Comparison of ENCODE assay signal across 17 mouse cellular contexts in genomic region chr5:144121489-144121888, GRCm38 (mm10). TPM values are rescaled to one million over a fixed set of nuclear protein-coding genes. Genes with fewer than 3 reads are reported as not detected.
DNase-seq lines count a peak whose midpoint lies in the region; ATAC-seq and TF ChIP-seq lines count a peak whose summit lies in the region.
"Had no signal": no experiment of that assay in that cellular context is flagged by ENCODE, and none has a peak within 500 bp of the region (broad histone marks: within the 10 kb centered on the region; RNA-seq: fewer than 3 reads in every experiment).

No protein-coding gene starts in this region.

- no peak for TF ChIP-seq CTCF in kidney, postnatal 0 days (IDR thresholded peaks at IDR 0.05; ENCODE audit: low read depth)
- TF ChIP-seq CTCF in kidney, adult 2 months (conservative IDR thresholded peaks at IDR 0.05; ENCODE audit: insufficient read depth, insufficient read length, low read depth, low read length), result no peak
- no peak for TF ChIP-seq CTCF in lung, postnatal 0 days (IDR thresholded peaks at IDR 0.05)
- no peak for TF ChIP-seq CTCF in olfactory bulb, adult 2 months (IDR thresholded peaks at IDR 0.05; ENCODE audit: insufficient read depth, low read depth, low read length)

- no peaks in the 10 kb centered on the region for H3K36me3 ChIP-seq in kidney, postnatal 0 days (ENCODE audit: insufficient read depth, low read length)
- H3K36me3 ChIP-seq in kidney, adult 2 months (ENCODE audit: control insufficient read depth, insufficient read depth, low read length), result no peaks in the 10 kb centered on the region
- no peaks in the 10 kb centered on the region for H3K36me3 ChIP-seq in lung, embryonic 16.5 days (ENCODE audit: control insufficient read depth, insufficient read depth, low read length)
- H3K36me3 ChIP-seq in lung, postnatal 0 days (ENCODE audit: insufficient read depth, low read length), result no peaks in the 10 kb centered on the region
- H3K36me3 ChIP-seq: embryonic facial prominence, embryonic 10.5 days; hindbrain, embryonic 13.5 days had no signal

- no peaks in the 10 kb centered on the region for H3K27me3 ChIP-seq in kidney, postnatal 0 days (ENCODE audit: insufficient read depth, low read length)
- H3K27me3 ChIP-seq in kidney, adult 2 months (replicated peaks; ENCODE audit: control insufficient read depth, insufficient read depth, low read length), result no peaks in the 10 kb centered on the region
- H3K27me3 ChIP-seq in lung, embryonic 16.5 days (ENCODE audit: control insufficient read depth, insufficient read depth, low read depth, low read length), result no peaks in the 10 kb centered on the region
- H3K27me3 ChIP-seq in lung, postnatal 0 days (replicated peaks; ENCODE audit: insufficient read depth, low read length), result no peaks in the 10 kb centered on the region
- H3K27me3 ChIP-seq: CH12.LX; forebrain, embryonic 13.5 days; hindbrain, embryonic 13.5 days; Patski had no signal

- TF ChIP-seq EP300 in lung, postnatal 0 days (IDR thresholded peaks at IDR 0.05), result no peak

- H3K4me1 ChIP-seq in kidney, postnatal 0 days (replicated peaks; ENCODE audit: insufficient read depth, low read length), result no peaks in the 10 kb centered on the region
- H3K4me1 ChIP-seq in kidney, adult 2 months (ENCODE audit: control insufficient read depth, insufficient read depth, low read length), result no peaks in the 10 kb centered on the region
- peaks cover 10% of the 10 kb centered on the region; the same call in 1 of the 2 replicates for H3K4me1 ChIP-seq in lung, embryonic 16.5 days (replicated peaks; ENCODE audit: control insufficient read depth, insufficient read depth, low read length)
- no peaks in the 10 kb centered on the region for H3K4me1 ChIP-seq in lung, postnatal 0 days (ENCODE audit: insufficient read depth, low read depth, low read length)
- peaks cover 31% of the 10 kb centered on the region for H3K4me1 ChIP-seq in olfactory bulb, adult 2 months (ENCODE audit: control insufficient read depth, insufficient read depth, low read length)

- ATAC-seq in kidney, postnatal 0 days (replicated peaks; ENCODE audit: low FRiP score, low read depth), result no peak
- peak; percentile 57; the same call in 1 of the 2 replicates for ATAC-seq in lung, embryonic 16.5 days (ENCODE audit: low read depth)
- no peak for ATAC-seq in lung, postnatal 0 days
- ATAC-seq: activated CD4-positive, CD25-positive, alpha-beta regulatory T cell, adult 4 months; forebrain, embryonic 13.5 days; Patski had no signal

- H3K9me3 ChIP-seq in kidney, postnatal 0 days (replicated peaks; ENCODE audit: low read length), result no peaks in the 10 kb centered on the region
- H3K9me3 ChIP-seq in lung, embryonic 16.5 days (ENCODE audit: control insufficient read depth, low read length), result no peaks in the 10 kb centered on the region
- no peaks in the 10 kb centered on the region for H3K9me3 ChIP-seq in lung, postnatal 0 days (ENCODE audit: low read length)
- H3K9me3 ChIP-seq: embryonic facial prominence, embryonic 10.5 days; forebrain, embryonic 13.5 days; hindbrain, embryonic 13.5 days had no signal

- H3K9ac ChIP-seq in kidney, postnatal 0 days (ENCODE audit: low read depth, low read length), result no peak overlapping the region
- H3K9ac ChIP-seq in lung, embryonic 16.5 days (ENCODE audit: low read length), result no peak overlapping the region
- no peak overlapping the region for H3K9ac ChIP-seq in lung, postnatal 0 days (replicated peaks; ENCODE audit: low read depth)
- H3K9ac ChIP-seq: forebrain, embryonic 13.5 days; hindbrain, embryonic 13.5 days had no signal

- peak overlapping the region; percentile 1; the same call in 1 of the 2 replicates for H3K27ac ChIP-seq in kidney, postnatal 0 days
- H3K27ac ChIP-seq in kidney, adult 2 months (ENCODE audit: insufficient read depth, low read depth, low read length), result no peak overlapping the region
- H3K27ac ChIP-seq in lung, embryonic 16.5 days (ENCODE audit: low read length), result peak overlapping the region; percentile 15
- H3K27ac ChIP-seq in lung, postnatal 0 days (ENCODE audit: low read length), result no peak overlapping the region
- peak overlapping the region; percentile 47 for H3K27ac ChIP-seq in olfactory bulb, adult 2 months (ENCODE audit: insufficient read depth, low read depth, low read length)
- H3K27ac ChIP-seq: embryonic facial prominence, embryonic 10.5 days; hindbrain, embryonic 13.5 days had no signal

- DNase-seq in kidney, postnatal 0 days (ENCODE audit: low spot score), result no peak
- no peak for DNase-seq in kidney, adult 2 months
- DNase-seq in lung, postnatal 0 days (ENCODE audit: low spot score), result no peak
- DNase-seq in natural killer cell, adult 2 months (ENCODE audit: low spot score in 2 of 2), result no peak
- DNase-seq: adrenal gland, postnatal 14 days; cerebellum, adult 2 months; gastrocnemius, postnatal 36 days; heart, adult 11 months; heart, postnatal 14 days had no signal

- H3K4me2 ChIP-seq in kidney, postnatal 0 days (ENCODE audit: low read length), result no peak overlapping the region
- H3K4me2 ChIP-seq in lung, embryonic 16.5 days (ENCODE audit: low read depth, low read length), result no peak overlapping the region
- H3K4me2 ChIP-seq in lung, postnatal 0 days (replicated peaks; ENCODE audit: low read depth, low read length), result no peak overlapping the region
- H3K4me2 ChIP-seq: forebrain, embryonic 13.5 days; hindbrain, embryonic 13.5 days had no signal

- no peak for TF ChIP-seq POLR2A in kidney, adult 2 months (IDR thresholded peaks at IDR 0.05; ENCODE audit: low read depth, low read length)
- TF ChIP-seq POLR2A in olfactory bulb, adult 2 months (IDR thresholded peaks at IDR 0.05; ENCODE audit: insufficient read depth, low read depth, low read length), result no peak

- no peak overlapping the region for H3K4me3 ChIP-seq in kidney, postnatal 0 days (replicated peaks; ENCODE audit: low read depth, low read length)
- H3K4me3 ChIP-seq in kidney, adult 2 months (ENCODE audit: insufficient read depth, low read depth, low read length), result no peak overlapping the region
- no peak overlapping the region for H3K4me3 ChIP-seq in lung, embryonic 16.5 days (ENCODE audit: low read length)
- no peak overlapping the region for H3K4me3 ChIP-seq in lung, postnatal 0 days (ENCODE audit: low read depth, low read length)
- H3K4me3 ChIP-seq in olfactory bulb, adult 2 months (ENCODE audit: insufficient read depth, low read depth, low read length), result no peak overlapping the region
- H3K4me3 ChIP-seq: embryonic facial prominence, embryonic 10.5 days; forebrain, embryonic 13.5 days; hindbrain, embryonic 13.5 days had no signal

RNA-seq across cellular contexts. Expression of gene Lmtk2, which starts 21.3 kb away (rescaled TPM):
- polyA plus RNA-seq in kidney, postnatal 0 days (2015; fragmentation: Nextera tagmentation; extraction: Ambion mirVana), result 4.9 and 5.1 TPM in 2 replicates
- 29.9 and 30.6 TPM in 2 replicates for polyA plus RNA-seq in kidney, adult 2 months (2012; rRNA removed)
- 3.7 TPM in 2 replicates for polyA plus RNA-seq in lung, embryonic 16.5 days (2015; fragmentation: Nextera tagmentation; extraction: Ambion mirVana)
- 4.5 and 4.7 TPM in 2 replicates for polyA plus RNA-seq in lung, postnatal 0 days (2015; fragmentation: Nextera tagmentation; extraction: Ambion mirVana)
- not detected in 2 replicates for polyA plus RNA-seq in olfactory bulb, adult 2 months (2012; ENCODE audit: insufficient read depth, insufficient read length, low replicate concordance, missing spikeins)

Comparison
In these comparisons a context has a peak if more than half of its experiments do, and no peak if none do; other contexts are left out.
1. H3K27ac ChIP-seq: peak in kidney, postnatal 0 days (single experiment), lung, embryonic 16.5 days (single experiment) and olfactory bulb, adult 2 months (single experiment); none in kidney, adult 2 months (single experiment) and lung, postnatal 0 days (single experiment).